9 mouse cellular contexts compared by ENCODE assay signal in the genomic region with DNA sequence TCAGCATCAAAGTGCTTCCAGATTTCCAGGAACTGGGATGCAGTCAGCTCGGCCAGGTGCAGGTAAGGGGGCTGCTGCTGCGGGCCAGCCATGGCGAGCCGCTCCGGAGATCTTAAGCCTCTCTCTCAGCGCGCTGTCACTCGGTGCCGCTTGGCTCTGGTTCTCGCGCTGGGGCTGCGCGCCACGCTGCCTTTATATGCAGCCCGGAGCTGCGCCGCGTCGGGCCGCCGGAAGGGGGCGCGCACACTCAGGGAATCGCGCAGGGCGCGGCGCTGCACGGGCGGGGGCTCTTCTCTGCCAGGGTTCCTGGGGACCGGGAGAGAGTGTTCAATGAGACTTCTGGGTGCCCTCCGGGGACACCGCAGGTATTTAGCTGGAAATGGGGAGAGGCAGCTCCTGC. TPM values are rescaled to one million over a fixed set of nuclear protein-coding genes. Genes with fewer than 3 reads are reported as not detected.
DNase-seq lines count a peak whose midpoint lies in the region; ATAC-seq and TF ChIP-seq lines count a peak whose summit lies in the region.
"Had no signal": no experiment of that assay in that cellular context is flagged by ENCODE, and none has a peak within 500 bp of the region (broad histone marks: within the 10 kb centered on the region; RNA-seq: fewer than 3 reads in every experiment).

A gene (minus strand): TSS at position 165 of the 400 bp plus-strand sequence.

- 1% methylated on average over 32 of the region's 33 CpGs for WGBS in hindbrain, embryonic 16.5 days

- peak; percentile 55 for DNase-seq in adrenal gland, postnatal 25 days
- DNase-seq in cerebellum, adult 9-10 months = peak; percentile 90
- peak; percentile 71 for DNase-seq in forelimb bud, embryonic 11.5 days (ENCODE audit: low read depth, low spot score)
- DNase-seq in left cerebral cortex, adult 2 months (ENCODE audit: extremely low spot score in 1 of 2, low spot score in 2 of 2) = peak; percentile 69 to 73
- DNase-seq in right cerebral cortex, postnatal 36 days (ENCODE audit: low spot score in 2 of 2) = peak; percentile 32 to 55
- DNase-seq in natural killer cell, adult 2 months (ENCODE audit: low spot score in 2 of 2) = no peak

- peaks cover 5% of the 10 kb centered on the region for H3K4me1 ChIP-seq in hindbrain, embryonic 16.5 days (ENCODE audit: control insufficient read depth, insufficient read depth, low read depth, low read length)

- H3K9ac ChIP-seq in hindbrain, embryonic 16.5 days (ENCODE audit: low read depth, low read length) = peak within 1 kb of the TSS; percentile 56

- no peak within 1 kb of the TSS for H3K27ac ChIP-seq in hindbrain, embryonic 16.5 days (ENCODE audit: low read depth, low read length)
- H3K27ac ChIP-seq in left cerebral cortex, adult 2 months = no peak within 1 kb of the TSS

- peaks cover 6% of the 10 kb centered on the region for H3K27me3 ChIP-seq in hindbrain, embryonic 16.5 days (replicated peaks; ENCODE audit: control insufficient read depth, insufficient read depth, low read length)

- no peaks in the 10 kb centered on the region for H3K36me3 ChIP-seq in hindbrain, embryonic 16.5 days (ENCODE audit: control insufficient read depth, insufficient read depth, low read length)

- peak within 1 kb of the TSS; percentile 34 for H3K4me3 ChIP-seq in hindbrain, embryonic 16.5 days (ENCODE audit: low read length)
- H3K4me3 ChIP-seq in left cerebral cortex, adult 2 months = no peak within 1 kb of the TSS

- no peaks in the 10 kb centered on the region for H3K9me3 ChIP-seq in hindbrain, embryonic 16.5 days (ENCODE audit: control insufficient read depth, low read length)

- intact Hi-C loops in left cerebral cortex, adult 2 months (cut with DNase I) = loop anchor here (1.0 kb wide), 1 partner anchor 310 kb away; no protein-coding TSS in a partner anchor

- peak; percentile 85 for TF ChIP-seq CTCF in left cerebral cortex, adult 2 months (IDR thresholded peaks at IDR 0.05)

- peak; percentile 91 for ATAC-seq in hindbrain, embryonic 16.5 days
- ATAC-seq in megakaryocyte progenitor cell, adult 5-6 weeks (replicated peaks; ENCODE audit: poor library complexity) = peak; percentile 86

- H3K4me2 ChIP-seq in hindbrain, embryonic 16.5 days (ENCODE audit: low read length) = peak within 1 kb of the TSS; percentile 63

RNA-seq across cellular contexts. Expression of the gene that starts here (rescaled TPM):
- total RNA-seq in adrenal gland, postnatal 25 days (2021) = 0.52 TPM in 1 of 2 replicates, not detected in the other
- polyA plus RNA-seq in hindbrain, embryonic 16.5 days (2015; fragmentation: Nextera tagmentation; extraction: Ambion mirVana) = 117 and 144 TPM in 2 replicates
- total RNA-seq in left cerebral cortex, adult 2 months (2021) = 10 to 100 TPM; 20.4 to 26.8 TPM
- total RNA-seq in megakaryocyte progenitor cell, adult 5-6 weeks (2015) = not detected in 2 replicates
- not detected in 2 replicates for total RNA-seq in megakaryocyte progenitor cell, adult 5-6 weeks (2017)
- total RNA-seq: hematopoietic stem cell, adult 5-6 weeks had no signal

Comparison
In these comparisons a context has a peak if more than half of its experiments do, and no peak if none do; other contexts are left out.
1. RNA of the gene that starts here (total RNA-seq): 20.4 to 26.8 TPM in left cerebral cortex, adult 2 months; 0.52 TPM in adrenal gland, postnatal 25 days and not detected in megakaryocyte progenitor cell, adult 5-6 weeks; every median in the first group is over 10 times any median in the second.
2. Peak in DNase-seq in adrenal gland, postnatal 25 days; RNA of the gene not detected or under 1 TPM.
3. Peak in ATAC-seq in megakaryocyte progenitor cell, adult 5-6 weeks; RNA of the gene not detected or under 1 TPM.
4. DNase-seq: peak in cerebellum, adult 9-10 months (single experiment), forelimb bud, embryonic 11.5 days (single experiment), left cerebral cortex, adult 2 months (2 of 2) and right cerebral cortex, postnatal 36 days (2 of 2); none in natural killer cell, adult 2 months (0 of 2).